Mouse (Mus musculus): ENCODE data around the gene Dpm1.

Gene Dpm1

DNA sequence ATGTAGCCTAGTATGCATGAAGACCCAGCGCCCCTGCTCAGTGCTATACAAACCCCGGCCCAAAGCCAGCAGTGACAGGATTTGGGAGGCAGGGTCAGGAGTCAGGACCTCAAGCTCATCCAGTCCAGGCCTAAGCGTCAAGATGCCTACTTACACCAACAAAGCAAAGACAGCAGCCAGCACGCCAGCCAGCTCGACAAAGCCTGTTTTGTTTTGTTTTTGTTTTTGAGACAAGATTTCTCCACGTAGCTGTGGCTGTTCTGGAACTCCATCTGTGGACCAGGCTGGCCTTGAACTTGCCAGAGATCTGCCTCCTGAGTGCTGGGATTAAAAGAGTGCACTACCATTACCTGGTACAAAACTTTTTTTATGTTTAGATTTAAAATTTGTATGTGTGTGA lies 7.1 kb downstream of the Dpm1 start:
- no peak for DNase-seq

DNA sequence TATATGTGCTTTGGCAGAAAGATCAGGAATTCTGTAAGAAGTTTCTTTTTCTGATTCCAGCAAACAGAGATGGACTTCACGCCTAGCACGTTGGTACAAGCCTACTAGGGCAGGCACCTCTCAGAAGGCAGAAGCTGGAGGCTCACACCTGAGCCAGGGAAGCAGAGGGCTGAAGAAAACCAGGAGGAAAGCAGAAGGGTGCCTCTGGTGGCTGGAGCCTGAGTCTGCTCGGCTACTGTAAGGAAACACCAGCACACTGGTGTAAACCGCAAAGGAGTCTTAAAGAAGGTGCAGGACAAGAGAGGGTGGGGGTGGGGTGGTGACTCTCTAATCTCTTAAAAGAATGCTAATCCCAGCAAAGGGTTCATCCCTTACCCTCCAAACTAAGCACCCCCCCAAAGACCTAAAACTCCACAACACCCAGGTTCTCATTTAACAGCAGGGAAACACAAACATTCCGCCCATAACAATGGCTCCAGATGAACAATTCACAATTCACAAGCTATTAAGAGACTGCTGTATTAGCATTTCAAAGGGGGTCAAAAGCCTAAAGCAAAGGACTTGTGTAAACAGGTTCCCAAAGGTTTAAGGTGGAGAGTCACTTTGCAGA lies 16.5 kb downstream of the Dpm1 start:
- DNase-seq, result peak in 1 of 2 experiments; percentile 13

DNA sequence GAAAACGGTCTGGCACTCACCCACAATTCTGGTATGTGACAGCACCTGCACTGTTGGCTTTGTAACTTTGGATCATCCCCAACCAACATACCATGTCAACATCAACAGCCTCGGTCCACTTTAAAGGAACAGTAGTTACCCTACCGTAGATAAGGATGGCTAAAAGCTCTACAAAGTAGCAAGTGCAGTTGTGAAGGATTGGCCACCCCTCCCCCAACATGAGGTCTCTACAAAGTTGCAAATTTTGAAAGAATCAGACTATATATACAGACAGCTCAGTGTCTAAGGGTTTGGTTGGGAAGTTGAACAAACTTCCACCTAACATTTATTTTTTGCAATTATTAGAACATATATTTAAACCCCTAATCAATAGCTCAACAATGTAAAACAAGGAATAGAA lies 22.5 kb downstream of the Dpm1 start:
- no peak for DNase-seq

DNA sequence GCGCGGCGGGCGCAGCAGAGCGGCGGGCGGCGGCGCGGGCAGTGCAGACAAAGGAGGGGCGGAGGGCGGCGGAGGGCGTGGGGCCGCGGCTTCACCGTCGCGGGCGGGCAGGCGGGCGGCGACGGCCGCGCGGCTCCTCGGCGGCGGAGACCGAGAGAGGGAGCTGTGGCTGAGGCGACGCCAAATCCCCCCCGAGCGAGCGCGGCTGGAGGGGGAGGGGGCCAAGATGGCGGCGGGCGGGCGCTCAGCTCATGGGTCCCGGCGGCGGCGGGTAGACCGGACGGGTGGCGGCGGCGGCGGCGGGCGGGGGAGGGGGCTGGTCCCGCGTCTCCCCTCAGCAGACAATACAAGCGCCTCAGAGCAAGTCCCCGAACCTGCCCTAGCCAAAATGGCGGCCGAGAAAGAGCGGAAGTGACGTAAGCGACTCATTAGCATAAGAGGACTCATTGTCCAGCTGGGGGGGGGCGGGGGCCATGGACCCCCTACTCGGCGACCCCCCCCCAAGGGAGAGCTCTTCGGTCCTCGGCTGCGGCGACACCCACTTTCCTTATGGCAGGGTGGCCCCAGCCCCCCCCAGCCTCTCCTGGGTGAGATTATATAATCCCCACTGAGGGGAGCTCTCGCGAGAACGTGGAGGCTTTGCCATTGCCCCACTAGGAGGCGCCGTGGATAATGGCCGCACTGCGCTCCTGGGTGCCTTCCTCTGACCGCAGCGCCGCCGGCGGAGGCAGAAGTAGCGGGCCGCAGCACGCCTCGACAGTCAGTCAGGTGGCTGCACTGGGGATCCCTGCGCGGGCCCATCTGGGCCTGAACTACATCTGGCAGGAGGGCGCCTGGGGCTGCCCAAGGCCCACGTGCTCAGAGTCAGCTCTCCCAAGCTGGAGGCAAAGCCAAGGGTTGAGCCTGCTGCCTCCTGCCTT lies 23.4 kb downstream of the Dpm1 start, which contains the start of gene Adnp:
Adnp (minus strand) TSS at position 388 of the 920 bp plus-strand sequence.
- DNase-seq, result peak; percentile 94 to 96

DNA sequence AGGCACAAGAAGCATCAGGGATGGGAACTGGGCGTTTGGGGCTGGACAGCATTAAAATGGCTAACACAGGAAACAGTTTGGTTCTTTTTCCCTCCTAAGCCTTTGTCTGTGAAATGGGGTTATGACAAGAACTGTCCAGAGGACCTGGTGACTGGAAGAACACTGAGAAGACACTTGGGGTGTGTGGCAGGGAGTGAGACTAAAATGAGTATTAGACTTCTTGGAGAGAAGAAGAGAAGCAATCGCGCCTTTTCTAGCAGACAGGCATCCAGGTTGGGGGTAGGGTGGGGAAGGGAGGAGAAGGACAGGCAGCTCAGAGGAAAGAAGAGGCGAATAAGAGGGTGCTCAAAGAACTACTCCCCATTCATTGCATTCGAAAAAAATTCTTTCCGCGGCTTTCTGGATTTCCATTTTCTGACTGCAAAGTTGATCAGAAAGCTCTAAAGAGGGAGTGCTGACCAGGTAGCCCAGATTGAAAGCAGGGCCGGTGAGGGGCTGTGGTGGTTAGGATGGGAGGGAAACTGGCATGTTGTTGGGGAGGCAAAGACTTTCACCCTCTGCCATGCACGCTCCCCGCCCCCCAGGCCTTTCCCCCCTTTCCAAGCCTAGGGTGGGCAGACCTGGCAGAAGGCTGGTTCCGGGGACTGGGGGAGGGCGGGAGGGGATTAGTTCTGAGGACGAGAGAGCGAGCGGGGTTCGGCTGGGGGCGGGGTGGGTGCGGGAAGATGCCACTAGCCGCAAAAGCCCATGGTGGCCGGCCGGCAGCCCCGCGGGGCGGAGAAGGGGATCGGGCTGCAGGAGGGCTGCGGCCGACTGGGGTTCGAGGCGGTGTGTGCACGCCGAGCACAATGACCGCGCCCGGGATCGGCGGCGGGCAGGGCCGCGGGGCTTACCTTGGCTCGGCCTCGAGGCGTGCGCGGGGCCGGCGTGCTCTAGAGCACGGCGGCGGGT lies 24.4 kb downstream of the Dpm1 start:
- DNase-seq, result peak; percentile 16 to 18

DNA sequence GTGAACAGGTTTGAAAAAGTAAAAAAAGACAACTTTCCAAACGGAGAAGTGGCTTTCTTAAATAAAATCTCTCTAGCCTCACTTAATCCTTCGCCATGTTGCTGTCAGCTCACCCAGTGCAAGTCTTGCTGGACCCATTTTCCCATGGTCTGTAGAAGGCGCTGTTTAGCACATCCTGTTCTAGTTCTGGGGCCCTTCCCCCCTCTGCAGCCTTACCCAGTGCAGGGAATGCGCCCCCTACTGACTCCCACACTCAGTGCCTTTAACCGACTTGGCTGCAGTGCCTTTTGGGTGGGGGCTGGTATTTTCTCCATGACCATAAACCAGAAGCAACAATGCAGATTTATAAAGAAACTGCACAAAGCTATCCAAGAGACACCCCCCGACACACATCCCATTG lies 25.1 kb downstream of the Dpm1 start:
- DNase-seq, result peak; percentile 85 to 92

DNA sequence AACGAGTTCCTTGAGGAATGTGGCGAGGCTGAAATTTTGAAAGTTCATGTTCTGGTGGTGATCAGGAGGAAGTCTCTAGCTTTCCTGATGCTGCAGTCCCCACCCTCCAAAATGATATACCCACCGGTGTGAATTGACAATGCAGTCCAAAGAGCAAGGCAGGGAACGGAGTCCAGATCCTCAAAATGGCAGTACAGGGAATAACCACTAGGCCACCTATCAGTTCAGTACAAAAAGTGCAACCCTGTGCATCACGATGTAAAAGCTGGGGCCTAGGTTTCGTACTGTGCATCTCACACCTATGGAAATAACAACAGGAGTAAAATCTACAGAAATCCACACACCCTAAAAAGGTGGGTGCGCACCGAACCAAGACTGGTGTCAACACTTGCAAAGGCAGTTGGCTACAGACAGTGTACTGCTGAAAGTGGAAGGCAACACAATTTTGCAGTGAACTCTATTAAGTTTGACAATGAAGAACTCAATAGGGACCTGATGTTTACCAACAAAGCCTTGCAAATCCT lies 25.9 kb downstream of the Dpm1 start:
- no peak for DNase-seq

DNA sequence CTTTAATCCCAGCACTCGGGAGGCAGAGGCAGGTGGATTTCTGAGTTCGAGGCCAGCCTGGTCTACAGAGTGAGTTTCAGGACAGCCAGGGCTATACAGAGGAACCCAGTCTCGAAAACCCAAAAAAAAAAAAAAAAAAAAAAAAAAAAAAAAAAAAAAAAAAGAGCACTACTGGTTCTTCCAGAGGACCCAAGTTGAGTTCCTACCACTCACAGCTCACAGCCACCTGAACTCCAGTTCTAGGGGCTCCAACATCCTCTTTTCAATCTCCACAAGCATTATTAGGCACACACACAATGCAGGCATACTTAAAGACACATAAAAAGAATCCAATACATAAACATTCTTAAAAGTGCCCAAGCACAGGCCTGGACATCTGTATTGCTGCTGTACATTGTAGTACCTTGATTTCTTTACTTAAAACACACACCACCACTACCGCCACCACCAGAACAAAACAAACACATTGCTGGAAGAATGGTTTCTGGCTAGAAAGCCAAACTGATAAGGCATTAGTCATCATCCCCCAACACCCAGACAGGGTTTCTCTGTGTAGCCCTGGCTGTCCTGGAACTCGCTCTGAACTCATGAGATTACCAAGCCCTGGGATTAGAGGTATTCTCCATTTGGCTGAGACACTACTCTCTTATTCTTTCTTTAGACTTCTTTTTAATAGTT lies 30.2 kb downstream of the Dpm1 start:
- no peak for DNase-seq

DNA sequence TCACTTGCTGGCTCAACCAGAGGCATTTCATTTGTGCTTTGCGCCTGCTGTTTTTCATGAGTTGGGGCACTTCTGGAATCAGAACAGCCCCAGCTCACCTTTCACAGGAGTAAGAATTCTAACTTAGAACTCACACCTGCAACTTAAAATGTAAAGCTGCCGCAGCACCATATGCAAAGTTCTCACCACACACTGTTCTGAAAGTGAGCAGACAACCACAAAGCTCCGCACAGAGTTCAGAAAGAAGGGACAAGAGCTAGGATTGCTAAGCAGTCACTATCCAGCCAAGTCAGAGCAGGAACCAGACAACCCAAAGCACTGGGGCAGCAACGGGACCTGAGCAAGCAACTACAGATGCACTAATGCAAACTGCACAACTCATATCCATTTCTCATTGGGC lies 30.9 kb downstream of the Dpm1 start:
- no peak for DNase-seq

DNA sequence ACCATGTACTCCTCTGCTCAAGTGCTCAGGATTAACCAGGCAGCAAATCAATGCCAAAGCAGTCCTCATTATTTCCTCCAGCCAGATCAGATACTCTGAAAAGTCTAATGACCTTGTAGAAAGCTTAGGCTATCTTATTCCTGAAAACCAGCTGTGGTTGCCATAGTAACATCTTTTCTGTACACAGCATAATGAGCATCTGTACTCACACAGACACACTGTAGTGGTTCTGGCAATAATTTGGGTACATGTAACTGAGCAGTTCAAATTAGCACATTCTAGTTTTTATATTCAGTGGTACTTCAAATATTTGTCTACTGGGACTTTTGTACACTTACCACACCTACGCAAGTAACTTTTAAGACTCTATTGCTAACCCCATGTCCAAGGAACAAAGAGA lies 32.0 kb downstream of the Dpm1 start:
- no peak for DNase-seq

DNA sequence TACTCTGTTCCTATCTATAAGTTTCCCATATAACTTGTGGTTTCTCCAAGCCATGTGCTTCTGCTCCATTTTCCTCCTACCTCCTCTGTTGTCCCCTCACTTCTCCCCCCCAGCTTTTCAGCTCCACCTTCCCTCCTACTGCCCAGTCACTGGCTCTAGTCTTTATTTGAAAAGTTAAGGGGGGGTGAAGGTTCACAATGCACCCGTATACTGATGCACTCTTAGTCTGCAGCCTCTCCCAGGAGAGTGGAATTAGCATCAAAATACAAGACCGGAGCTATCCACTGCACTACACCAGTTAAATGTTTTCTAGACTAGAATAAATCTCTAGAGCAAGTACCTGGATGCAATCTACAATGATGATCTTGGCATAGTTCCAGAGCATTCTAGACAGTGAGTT lies 34.7 kb downstream of the Dpm1 start:
- DNase-seq, result no peak

DNA sequence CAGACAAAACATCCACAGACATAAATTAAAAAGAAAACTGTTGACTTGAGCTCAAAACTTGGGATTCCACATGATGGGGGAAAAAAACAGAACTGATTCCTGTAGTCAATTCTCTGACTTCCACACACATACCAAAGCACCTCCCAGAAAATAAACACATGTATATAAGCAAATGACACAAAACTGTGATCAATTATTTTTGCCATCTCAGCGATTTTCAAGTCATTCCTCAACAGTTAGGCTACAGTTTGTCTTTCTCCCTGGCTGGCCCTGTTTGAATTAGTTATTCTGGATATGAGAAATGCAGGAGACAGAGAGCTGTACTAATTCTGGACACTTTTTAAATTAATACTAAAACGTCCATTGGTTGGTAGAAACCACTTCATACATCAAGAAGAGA lies 36.7 kb downstream of the Dpm1 start:
- no peak for DNase-seq

DNA sequence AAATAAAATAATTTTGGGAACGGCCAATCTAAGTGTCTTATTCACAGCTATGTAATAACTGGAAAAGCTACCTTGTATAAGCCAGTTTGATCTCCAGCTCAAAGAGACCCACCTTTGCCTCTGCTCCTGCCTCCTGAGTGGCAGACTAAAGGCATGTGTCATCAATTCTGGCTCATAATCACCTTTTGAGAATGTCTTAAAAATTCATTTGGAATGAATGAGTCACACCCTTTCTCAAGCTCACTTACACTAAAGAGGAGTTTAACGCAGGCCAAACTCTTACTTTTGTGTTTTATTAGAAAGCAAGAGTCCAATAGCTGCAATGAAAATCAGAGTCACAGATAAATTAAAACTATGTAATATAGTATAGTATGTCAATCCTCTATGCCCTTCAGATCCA lies 38.5 kb downstream of the Dpm1 start:
- no peak for DNase-seq

DNA sequence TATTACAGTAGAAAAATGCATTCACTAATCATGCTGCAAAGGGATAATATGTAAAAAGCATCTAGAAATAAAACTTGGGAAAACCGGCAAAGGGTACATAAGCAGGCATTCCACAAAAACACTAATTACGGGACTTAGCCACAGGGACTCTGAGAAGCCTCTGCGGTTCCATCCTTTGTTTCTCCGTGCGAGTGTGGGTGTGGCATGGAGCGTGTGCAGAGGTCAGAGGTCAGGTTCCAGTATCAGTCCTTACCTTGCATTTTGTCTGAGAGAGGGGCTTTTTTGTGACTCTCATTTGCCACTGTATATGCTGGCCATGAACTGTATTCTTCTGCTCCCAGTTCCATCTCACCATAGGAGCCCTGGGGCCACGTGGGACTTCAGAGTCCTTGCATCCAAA lies 54.4 kb downstream of the Dpm1 start:
- no peak for DNase-seq

DNA sequence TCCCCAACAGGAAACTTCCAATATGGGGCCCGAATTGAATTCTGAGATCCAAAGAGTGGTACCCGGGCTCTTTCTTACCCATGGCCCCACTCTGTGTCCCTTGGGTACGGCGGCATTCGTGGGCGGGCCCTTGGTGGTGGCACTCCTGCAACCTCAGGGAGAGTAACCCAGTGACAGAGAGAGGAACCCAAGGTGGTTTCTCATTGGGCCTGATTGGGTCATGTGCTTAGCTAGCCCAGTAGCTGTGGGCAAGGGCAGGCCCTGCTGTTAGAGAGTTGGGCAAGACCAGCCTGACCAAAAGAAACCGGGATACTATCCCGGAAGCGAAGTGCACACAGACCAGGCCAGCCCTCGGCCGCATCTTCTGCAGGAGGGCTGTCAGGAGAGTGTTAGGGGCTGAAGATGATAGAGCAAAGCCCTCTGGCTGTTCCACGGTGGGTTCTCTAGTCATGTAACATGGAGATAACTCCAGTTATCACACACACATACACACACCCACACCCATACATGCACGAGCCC lies 60.2 kb downstream of the Dpm1 start:
- DNase-seq, result peak; percentile 88 to 91

DNA sequence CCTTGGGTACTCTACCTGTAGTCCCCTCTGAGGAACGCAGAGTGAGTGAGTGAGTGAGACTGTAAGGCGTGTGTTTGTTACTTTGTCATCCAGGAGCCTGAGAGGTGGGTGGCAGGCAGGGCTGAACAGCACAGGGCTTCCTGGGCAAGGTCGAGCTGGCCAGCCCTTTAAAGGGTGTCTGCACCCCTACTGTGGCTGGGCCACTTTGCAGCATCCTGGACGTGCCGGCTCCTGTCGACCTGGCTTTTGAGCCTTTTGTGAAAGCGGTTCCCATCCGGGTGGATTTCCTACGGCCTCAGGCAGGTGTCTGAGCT lies 60.6 kb downstream of the Dpm1 start:
- peak in 1 of 2 experiments; percentile 17 for DNase-seq

DNA sequence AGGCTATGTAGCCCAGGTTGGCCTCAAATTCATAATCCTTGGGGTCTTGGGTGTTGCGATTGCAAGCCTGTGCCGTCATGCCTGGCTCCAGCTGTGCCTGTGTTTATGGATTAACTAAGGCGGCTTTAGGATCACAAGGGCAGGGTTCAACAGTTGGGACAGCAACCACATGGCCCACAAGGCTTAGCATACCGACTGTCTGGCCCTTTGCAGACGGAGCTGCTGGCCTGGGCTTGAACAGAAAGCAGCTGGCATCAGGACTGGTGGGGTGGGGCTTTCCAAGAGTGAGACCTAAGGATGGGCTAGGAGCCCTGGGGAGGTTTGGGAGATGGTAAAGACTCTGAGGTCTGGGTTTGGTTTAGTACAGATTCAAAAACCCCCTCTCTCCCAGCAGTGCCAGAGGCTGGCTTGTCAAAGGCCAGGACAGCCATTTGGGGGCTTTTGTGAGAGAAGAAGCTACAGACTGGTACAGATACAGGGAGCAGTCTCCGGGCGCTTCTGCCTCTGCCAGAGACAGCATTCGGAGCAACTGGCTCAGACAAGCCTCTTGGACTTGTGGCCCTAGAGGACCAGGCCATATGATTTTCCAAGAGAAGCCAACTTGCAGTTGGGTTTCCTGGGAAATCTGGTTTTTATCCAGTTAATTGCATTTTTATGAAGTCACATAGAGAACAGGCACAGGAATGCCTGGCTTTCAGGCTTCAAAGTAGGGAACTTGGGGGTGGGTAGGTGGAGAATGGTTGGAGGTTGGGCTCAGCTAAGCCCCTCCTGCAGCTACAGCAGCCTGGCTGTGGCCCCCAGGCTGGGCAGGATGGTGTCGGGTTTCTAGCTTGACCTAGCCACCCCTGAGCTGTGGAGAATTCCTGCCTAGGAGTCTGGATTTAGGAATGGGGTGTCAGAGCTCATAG lies 61.2 kb downstream of the Dpm1 start:
- peak in 1 of 2 experiments; percentile 20 for DNase-seq

DNA sequence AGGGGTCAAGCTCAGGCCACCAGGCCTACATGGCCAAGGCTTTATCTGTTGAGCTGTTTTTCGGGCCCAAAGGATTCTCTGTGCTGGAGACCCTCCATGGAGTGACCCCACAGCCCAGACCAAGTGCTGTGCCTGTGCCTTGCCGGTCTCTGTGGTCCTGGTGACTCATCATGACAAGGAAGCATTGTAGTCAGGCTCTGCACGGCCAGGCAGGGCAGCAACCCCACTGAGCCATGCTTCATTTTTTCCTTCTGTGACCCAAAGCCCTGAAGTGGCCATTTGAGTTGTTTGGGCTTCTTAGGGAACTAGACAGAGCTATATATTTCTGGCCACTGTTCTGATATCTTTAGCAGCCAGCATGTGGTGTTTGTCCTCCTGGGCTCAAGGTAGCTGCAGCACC lies 62.6 kb downstream of the Dpm1 start:
- no peak for DNase-seq

DNA sequence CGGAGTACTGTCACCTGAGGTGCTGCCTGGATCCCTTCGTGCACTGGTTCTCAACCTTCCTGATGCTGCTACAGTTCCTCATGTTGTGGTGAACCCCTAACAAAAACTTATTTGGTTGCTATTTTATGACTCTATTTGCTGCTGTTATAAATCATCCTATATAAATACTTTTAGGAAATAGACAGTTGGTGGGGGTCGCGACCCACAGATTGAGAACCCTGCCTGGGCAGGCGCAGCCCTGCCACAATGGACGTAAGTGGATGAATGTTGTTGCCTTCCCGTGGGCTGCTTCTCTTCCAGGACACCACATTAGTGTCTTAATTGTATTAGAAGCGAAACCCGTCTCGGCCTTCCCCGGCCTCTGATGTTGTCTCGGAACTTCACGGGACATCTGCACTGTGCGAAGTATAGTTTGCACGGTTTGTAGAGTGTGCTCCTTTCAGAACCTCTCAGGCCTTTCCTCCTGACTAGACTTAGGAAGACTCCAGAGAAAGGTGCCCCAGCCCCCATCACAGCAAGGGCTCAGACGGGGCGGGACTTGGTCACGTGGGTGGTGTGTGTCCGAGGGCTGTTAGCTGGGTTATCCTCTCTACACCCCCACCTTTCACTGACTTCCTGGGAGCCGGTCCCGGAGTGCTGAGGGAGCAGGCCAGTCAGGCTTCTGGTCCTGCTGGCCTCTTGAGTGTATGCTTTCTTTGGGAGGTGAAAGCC lies 63.5 kb downstream of the Dpm1 start:
- peak; percentile 28 for DNase-seq

DNA sequence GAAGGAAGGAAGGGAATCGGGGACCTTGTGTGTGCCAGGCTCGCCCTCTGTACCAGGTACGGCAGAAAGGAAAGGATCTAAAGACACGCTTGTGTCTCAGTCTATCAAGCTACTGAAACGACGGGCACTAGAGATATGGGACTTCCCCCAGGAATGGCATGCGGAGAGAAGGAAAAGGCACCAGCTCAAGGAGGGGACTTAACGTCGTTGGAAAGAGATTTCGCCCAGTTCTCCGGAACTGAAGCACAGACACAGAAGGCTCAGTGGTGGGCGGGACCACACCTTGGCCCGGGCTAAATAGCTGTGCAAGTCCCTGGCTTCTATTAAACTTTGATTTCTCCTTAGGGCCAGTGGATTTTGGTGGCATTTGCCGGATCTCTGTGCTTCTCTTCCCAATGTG lies 68.4 kb downstream of the Dpm1 start:
- peak in 1 of 2 experiments; percentile 23 for DNase-seq

Measured in lung, adult 18-20 months (tissue).